Comparison of ENCODE assay signal across 13 mouse cellular contexts in genomic region chr9:31344289-31344831, GRCm38 (mm10). TPM values are rescaled to one million over a fixed set of nuclear protein-coding genes. Genes with fewer than 3 reads are reported as not detected.
DNase-seq lines count a peak whose midpoint lies in the region; ATAC-seq lines count a peak whose summit lies in the region.
"Had no signal": no experiment of that assay in that cellular context is flagged by ENCODE, and none has a peak within 500 bp of the region (broad histone marks: within the 10 kb centered on the region; RNA-seq: fewer than 3 reads in every experiment).

No protein-coding gene starts in this region.

- H3K36me3 ChIP-seq in midbrain, embryonic 11.5 days (ENCODE audit: control insufficient read depth, insufficient read depth, low read length) = no peaks in the 10 kb centered on the region

- H3K27ac ChIP-seq in midbrain, embryonic 11.5 days (ENCODE audit: low read depth, low read length) = no peak overlapping the region
- H3K27ac ChIP-seq: neural tube, embryonic 15.5 days had no signal

- no peak overlapping the region for H3K4me2 ChIP-seq in midbrain, embryonic 11.5 days
- H3K4me2 ChIP-seq: heart, embryonic 12.5 days; neural tube, embryonic 15.5 days had no signal

- H3K9me3 ChIP-seq in midbrain, embryonic 11.5 days (ENCODE audit: control insufficient read depth, low read length) = no peaks in the 10 kb centered on the region
- H3K9me3 ChIP-seq: heart, embryonic 12.5 days; neural tube, embryonic 15.5 days had no signal

- H3K4me1 ChIP-seq in midbrain, embryonic 11.5 days (ENCODE audit: control insufficient read depth, insufficient read depth, low read length) = peaks cover 6% of the 10 kb centered on the region
- H3K4me1 ChIP-seq: heart, embryonic 12.5 days had no signal

- H3K27me3 ChIP-seq in midbrain, embryonic 11.5 days (ENCODE audit: control insufficient read depth, insufficient read depth, low read length) = no peaks in the 10 kb centered on the region
- H3K27me3 ChIP-seq: heart, embryonic 12.5 days; neural tube, embryonic 15.5 days had no signal

- no peak overlapping the region for H3K9ac ChIP-seq in midbrain, embryonic 11.5 days (ENCODE audit: low read length)
- H3K9ac ChIP-seq: heart, embryonic 12.5 days; liver, postnatal 0 days; neural tube, embryonic 15.5 days had no signal

- ATAC-seq in midbrain, embryonic 11.5 days (ENCODE audit: low FRiP score) = peak; percentile 69
- ATAC-seq: intestine, embryonic 16.5 days; liver, postnatal 0 days had no signal

- peak; percentile 23 for DNase-seq in heart, adult 8-10 months (ENCODE audit: low spot score)
- DNase-seq in heart, postnatal 25 days (ENCODE audit: low spot score) = no peak
- peak; percentile 90 for DNase-seq in brain, adult 2 months (ENCODE audit: low read depth, low spot score)
- peak; percentile 69 for DNase-seq in cerebellum, adult 8-10 months
- peak; percentile 85 for DNase-seq in midbrain, embryonic 11.5 days (ENCODE audit: low spot score, missing footprints)
- DNase-seq in testis, postnatal 10 days (ENCODE audit: low spot score) = no peak
- DNase-seq in urinary bladder, adult 2 months (ENCODE audit: low spot score) = no peak
- DNase-seq in ovary, postnatal 10 days (ENCODE audit: low spot score) = no peak
- DNase-seq: adrenal gland, postnatal 14 days; liver, postnatal 0 days had no signal

- intact Hi-C loops in heart, postnatal 25 days (cut with DNase I) = no loop called here

- 43% methylated on average over 11 of the region's 11 CpGs for WGBS in midbrain, embryonic 11.5 days

- H3K4me3 ChIP-seq in midbrain, embryonic 11.5 days (ENCODE audit: low read depth, low read length) = no peak overlapping the region
- H3K4me3 ChIP-seq: heart, embryonic 12.5 days; neural tube, embryonic 15.5 days had no signal

RNA-seq across cellular contexts. Expression of gene Nfrkb, which starts 41.6 kb away (rescaled TPM):
- total RNA-seq in heart, adult 8-10 months (2022) = 10 to 100 TPM in 1 of 4 experiments, 1 to 10 TPM in 3; 8.0 to 12.1 (median 9.0) TPM
- 10 to 100 TPM in 1 of 2 experiments, 1 to 10 TPM in 1; 8.8 to 11.4 TPM for total RNA-seq in heart, postnatal 25 days (2021)
- 19.3 and 19.8 TPM in 2 replicates for polyA plus RNA-seq in midbrain, embryonic 11.5 days (2014; fragmentation: Nextera tagmentation; extraction: Ambion mirVana)
- 17.6 and 17.8 TPM in 2 replicates for polyA plus RNA-seq in urinary bladder, adult 2 months (2012; rRNA removed)

Comparison
In these comparisons a context has a peak if more than half of its experiments do, and no peak if none do; other contexts are left out.
1. DNase-seq: peak in heart, adult 8-10 months (single experiment), brain, adult 2 months (single experiment), cerebellum, adult 8-10 months (single experiment) and midbrain, embryonic 11.5 days (single experiment); none in heart, postnatal 25 days (single experiment), testis, postnatal 10 days (single experiment), urinary bladder, adult 2 months (single experiment) and ovary, postnatal 10 days (single experiment).